Comparison of ENCODE assay signal across 13 mouse cellular contexts in the genomic region with DNA sequence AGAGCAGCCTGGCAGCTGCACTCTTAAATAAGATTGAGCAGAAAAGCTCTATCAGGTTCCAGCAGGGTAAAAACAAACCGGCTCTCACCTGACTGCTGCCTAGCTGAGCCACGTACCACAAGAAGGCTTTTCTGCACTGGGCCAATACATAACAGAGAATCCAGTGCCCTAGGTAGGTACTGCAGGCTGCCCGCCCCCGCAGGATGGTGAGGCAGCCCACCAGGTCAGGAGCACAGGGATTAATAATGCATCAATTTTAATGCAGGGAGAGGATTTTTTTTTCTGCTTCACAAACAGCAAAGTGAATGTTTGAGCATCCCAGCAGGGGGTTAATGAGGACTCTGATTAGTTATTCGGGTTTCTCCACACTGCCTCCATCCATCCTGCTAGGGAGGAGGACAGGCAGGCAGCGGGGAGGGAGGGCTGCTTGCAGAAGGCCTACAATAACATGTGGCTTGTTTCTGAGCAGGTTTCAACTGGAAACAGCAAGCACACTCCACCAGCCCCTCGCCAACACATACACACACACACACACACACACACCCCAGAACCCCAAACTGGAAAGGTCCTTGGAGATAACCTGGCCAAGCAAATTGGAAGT.
DNase-seq lines count a peak whose midpoint lies in the region; ATAC-seq lines count a peak whose summit lies in the region.
"Had no signal": no experiment of that assay in that cellular context is flagged by ENCODE, and none has a peak within 500 bp of the region (broad histone marks: within the 10 kb centered on the region; RNA-seq: fewer than 3 reads in every experiment).

No protein-coding gene starts in this region.

- H3K27ac ChIP-seq in forebrain, embryonic 14.5 days (ENCODE audit: low read depth, low read length) = peak overlapping the region; percentile 29; the same call in 1 of the 2 replicates
- H3K27ac ChIP-seq in limb, embryonic 12.5 days = 0 out of 2 replicates have a peak overlapping the region, but pooled peaks have one; percentile 13
- H3K27ac ChIP-seq: liver, embryonic 12.5 days had no signal

- peaks cover 19% of the 10 kb centered on the region for H3K4me1 ChIP-seq in forebrain, embryonic 14.5 days (ENCODE audit: control insufficient read depth, insufficient read depth, low read length)
- peaks cover 32% of the 10 kb centered on the region for H3K4me1 ChIP-seq in limb, embryonic 12.5 days (replicated peaks)
- H3K4me1 ChIP-seq: liver, embryonic 12.5 days; megakaryocyte, embryonic 14.5 days had no signal

- no peak overlapping the region for H3K4me3 ChIP-seq in forebrain, embryonic 14.5 days (ENCODE audit: low read depth, low read length)
- H3K4me3 ChIP-seq in limb, embryonic 12.5 days (replicated peaks) = no peak overlapping the region
- H3K4me3 ChIP-seq: liver, embryonic 12.5 days; megakaryocyte, embryonic 14.5 days had no signal

- no peaks in the 10 kb centered on the region for H3K9me3 ChIP-seq in forebrain, embryonic 14.5 days (replicated peaks; ENCODE audit: control insufficient read depth, low read length)
- no peaks in the 10 kb centered on the region for H3K9me3 ChIP-seq in limb, embryonic 12.5 days
- H3K9me3 ChIP-seq: G1E; liver, embryonic 12.5 days; megakaryocyte, embryonic 14.5 days had no signal

- H3K9ac ChIP-seq in forebrain, embryonic 14.5 days (ENCODE audit: low read length) = no peak overlapping the region
- no peak overlapping the region for H3K9ac ChIP-seq in limb, embryonic 12.5 days (replicated peaks)
- H3K9ac ChIP-seq: liver, embryonic 12.5 days had no signal

- whole genome bisulfite sequencing in forebrain, embryonic 14.5 days = 7% methylated on average over 7 of the region's 7 CpGs
- 34% methylated on average over 7 of the region's 7 CpGs for WGBS in limb, embryonic 12.5 days

- H3K36me3 ChIP-seq in forebrain, embryonic 14.5 days (ENCODE audit: control insufficient read depth, insufficient read depth, low read length) = no peaks in the 10 kb centered on the region
- H3K36me3 ChIP-seq in limb, embryonic 12.5 days = no peaks in the 10 kb centered on the region
- H3K36me3 ChIP-seq: G1E; liver, embryonic 12.5 days had no signal

- no peaks in the 10 kb centered on the region for H3K27me3 ChIP-seq in forebrain, embryonic 14.5 days (replicated peaks; ENCODE audit: control insufficient read depth, insufficient read depth, low read length)
- peaks cover 39% of the 10 kb centered on the region for H3K27me3 ChIP-seq in limb, embryonic 12.5 days
- H3K27me3 ChIP-seq: liver, embryonic 12.5 days had no signal

- DNase-seq in left cerebral cortex, postnatal 14 days (ENCODE audit: low spot score in 2 of 2) = peak; percentile 31 to 73
- DNase-seq in left cerebral cortex, adult 11 months (ENCODE audit: low spot score) = no peak
- DNase-seq in forebrain, embryonic 14.5 days (ENCODE audit: low spot score) = peak; percentile 86
- peak; percentile 26 for DNase-seq in right cerebral cortex, postnatal 14 days
- no peak for DNase-seq in urinary bladder, adult 18-20 months (ENCODE audit: low spot score in 2 of 2)
- DNase-seq in frontal cortex, postnatal 25 days (ENCODE audit: low spot score in 2 of 2) = no peak
- DNase-seq: spleen, adult 18-20 months; thymus, postnatal 36 days had no signal

- H3K4me2 ChIP-seq in forebrain, embryonic 14.5 days (ENCODE audit: low read length) = no peak overlapping the region
- no peak overlapping the region for H3K4me2 ChIP-seq in limb, embryonic 12.5 days
- H3K4me2 ChIP-seq: liver, embryonic 12.5 days had no signal

- intact Hi-C loops in left cerebral cortex, postnatal 14 days (cut with DNase I) = no loop called here

- peak; percentile 85 for ATAC-seq in forebrain, embryonic 14.5 days
- ATAC-seq in limb, embryonic 12.5 days (ENCODE audit: insufficient number of reproducible peaks, insufficient read depth, low FRiP score, low TSS enrichment, low read depth) = peak; percentile 52; the same call in 1 of the 2 replicates
- ATAC-seq: intestine, postnatal 0 days; liver, embryonic 12.5 days had no signal

Comparison
In these comparisons a context has a peak if more than half of its experiments do, and no peak if none do; other contexts are left out.
1. DNase-seq: peak in left cerebral cortex, postnatal 14 days (2 of 2), forebrain, embryonic 14.5 days (single experiment) and right cerebral cortex, postnatal 14 days (single experiment); none in left cerebral cortex, adult 11 months (single experiment), urinary bladder, adult 18-20 months (0 of 2) and frontal cortex, postnatal 25 days (0 of 2).